Mouse (Mus musculus) heart, embryonic 14.5 days (tissue): ENCODE results near the gene Rad17. TPM values are rescaled to one million over a fixed set of nuclear protein-coding genes. Genes with fewer than 3 reads are reported as not detected.

Experiments
- ATAC-seq: fragments of 200-750 bp; cut with Nextera tagmentation; 2 replicates; pipeline ENCODE4 v1.8.0; 2017; ENCODE audit warnings: low read depth, moderate TSS enrichment; ENCODE audit not compliant: insufficient number of reproducible peaks, insufficient read depth, low FRiP score
- H3K27ac ChIP-seq, 2 experiments: fragments of 200-500 bp in 1 of 2; fragments of 300-500 bp in 1 of 2; sonication (generic) in 1 of 2; replicated peaks in 1 of 2; 2 replicates each; pipeline ENCODE4 v1.5.1; 2012 to 2014; ENCODE audit warnings: low read depth in 2 of 2, low read length in 2 of 2, control low read depth in 1 of 2, mild to moderate bottlenecking in 1 of 2, mixed read lengths in 1 of 2; ENCODE audit not compliant: control insufficient read depth in 1 of 2, insufficient read depth in 1 of 2
- H3K27me3 ChIP-seq: fragments of 300-500 bp; sonication (generic); 2 replicates; pipeline ENCODE4 v1.6.1; 2014; ENCODE audit warnings: mild to moderate bottlenecking, low read length, control low read depth; ENCODE audit not compliant: control insufficient read depth, insufficient read depth
- H3K36me3 ChIP-seq: fragments of 300-500 bp; sonication (generic); 2 replicates; pipeline ENCODE4 v1.6.1; 2014; ENCODE audit warnings: mild to moderate bottlenecking, control low read depth, low read length, mixed read lengths; ENCODE audit not compliant: control insufficient read depth, insufficient read depth
- H3K4me1 ChIP-seq, 2 experiments: fragments of 200-500 bp in 1 of 2; fragments of 300-500 bp in 1 of 2; sonication (generic) in 1 of 2; 2 replicates each; pipeline ENCODE4 v1.6.1; 2012 to 2014; ENCODE audit warnings: low read length in 2 of 2, control low read depth in 1 of 2, mixed read lengths in 1 of 2; ENCODE audit not compliant: control insufficient read depth in 2 of 2, insufficient read depth in 2 of 2
- H3K4me2 ChIP-seq: fragments of 300-500 bp; sonication (generic); 2 replicates; pipeline ENCODE4 v1.6.1; 2014; ENCODE audit warnings: mild to moderate bottlenecking, low read length
- H3K4me3 ChIP-seq, 2 experiments: fragments of 200-500 bp in 1 of 2; fragments of 300-500 bp in 1 of 2; sonication (generic) in 1 of 2; 2 replicates each; pipeline ENCODE4 v1.5.1; 2012 to 2014; ENCODE audit warnings: low read length in 2 of 2, mild to moderate bottlenecking in 2 of 2, control low read depth in 1 of 2, low read depth in 1 of 2, moderate library complexity in 1 of 2; ENCODE audit not compliant: control insufficient read depth in 1 of 2, insufficient read depth in 1 of 2
- H3K9ac ChIP-seq: fragments of 300-500 bp; sonication (generic); 2 replicates; pipeline ENCODE4 v1.6.1; 2014; ENCODE audit warnings: mild to moderate bottlenecking, low read length
- H3K9me3 ChIP-seq: fragments of 300-500 bp; sonication (generic); 2 replicates; pipeline ENCODE4 v1.6.1; 2016; ENCODE audit warnings: low read length, control low read depth; ENCODE audit not compliant: control insufficient read depth
- WGBS: fragments of 180-500 bp; shearing (Covaris S2); extraction: QIAGEN DNeasy Blood & Tissue Kit; methylation state at CpG from one replicate; pipeline ENCODE4 v1.1.7; 2014; 5-methylcytosine and 5-hydroxymethylcytosine counted together
- polyA plus RNA-seq: library from polyadenylated mRNA; unstranded; fragments of >200 nt; fragmentation: Nextera tagmentation; extraction: Ambion mirVana; gene quantifications from 2 replicates; pipeline ENCODE4 v1.2.1, GENCODE M21; 2014

The Rad17 gene
- polyA plus RNA-seq: 25.1 and 26.3 TPM in 2 replicates

- H3K9me3 ChIP-seq: no peaks in the 10 kb centered on the region
- peaks cover 35% of the 10 kb centered on the region for H3K36me3 ChIP-seq
- peak within 1 kb of the TSS; percentile 57 to 73 for H3K4me3 ChIP-seq
- ATAC-seq: peak; percentile 95
- H3K4me1 ChIP-seq: peaks cover 0 to 9% of the 10 kb centered on the region in 2 experiments
- peak within 1 kb of the TSS; percentile 85 for H3K4me2 ChIP-seq
- WGBS: under 1% methylated on average over 68 of the region's 73 CpGs
- no peaks in the 10 kb centered on the region for H3K27me3 ChIP-seq
- peak within 1 kb of the TSS; percentile 89 for H3K9ac ChIP-seq
- peak within 1 kb of the TSS; percentile 95 to 96 for H3K27ac ChIP-seq
Observed at GRCm38 (mm10) chr13:100650550-100651438, at the start of gene Rad17, which contains the start of gene Ak6. Gene Rad17, minus strand, starts transcription at chr13:100651051. Gene Ak6, plus strand, starts transcription at chr13:100650979.

- Histone ChIP-seq H3K27ac (no peak overlapping the region), H3K4me3 (no peak overlapping the region), H3K9me3 (no peaks in the 10 kb centered on the region), H3K4me1 (no peaks in the 10 kb centered on the region), H3K4me2 (no peak overlapping the region), H3K27me3 (no peaks in the 10 kb centered on the region), H3K9ac (no peak overlapping the region), H3K36me3 (peaks cover 86% of the 10 kb centered on the region)
- ATAC-seq: no peak
- WGBS: 91% methylated on average over 10 of the region's 10 CpGs
Observed at GRCm38 (mm10) chr13:100698866-100699265, 48.0 kb upstream of the Rad17 start.

- ATAC-seq: no peak
- no peaks in the 10 kb centered on the region for H3K4me1 ChIP-seq
- no peak overlapping the region for H3K27ac ChIP-seq
- no peaks in the 10 kb centered on the region for H3K9me3 ChIP-seq
- WGBS: 90% methylated on average over 3 of the region's 3 CpGs
- peaks cover 75% of the 10 kb centered on the region for H3K36me3 ChIP-seq
- H3K4me3 ChIP-seq: no peak overlapping the region
- no peaks in the 10 kb centered on the region for H3K27me3 ChIP-seq
- H3K4me2 ChIP-seq: no peak overlapping the region
- H3K9ac ChIP-seq: no peak overlapping the region
Observed at GRCm38 (mm10) chr13:100697541-100697940, 46.7 kb upstream of the Rad17 start.

- no peak overlapping the region for H3K4me2 ChIP-seq
- H3K9ac ChIP-seq: no peak overlapping the region
- no peak overlapping the region for H3K4me3 ChIP-seq
- 0 out of 2 replicates have a peak, but pooled peaks cover 10% of the 10 kb centered on the region for H3K36me3 ChIP-seq
- H3K27ac ChIP-seq: no peak overlapping the region
- ATAC-seq: no peak
- H3K4me1 ChIP-seq: no peaks in the 10 kb centered on the region
- no peaks in the 10 kb centered on the region for H3K9me3 ChIP-seq
- 54% methylated on average over 7 of the region's 7 CpGs for WGBS
- no peaks in the 10 kb centered on the region for H3K27me3 ChIP-seq
Observed at GRCm38 (mm10) chr13:100687513-100687912, 36.7 kb upstream of the Rad17 start.

- H3K4me2 ChIP-seq: no peak overlapping the region
- H3K9me3 ChIP-seq: no peaks in the 10 kb centered on the region
- H3K27me3 ChIP-seq: no peaks in the 10 kb centered on the region
- no peak overlapping the region for H3K4me3 ChIP-seq
- no peaks in the 10 kb centered on the region for H3K4me1 ChIP-seq
- peaks cover 7% of the 10 kb centered on the region; the same call in 1 of the 2 replicates for H3K36me3 ChIP-seq
- H3K27ac ChIP-seq: no peak overlapping the region
- no peak overlapping the region for H3K9ac ChIP-seq
- ATAC-seq: no peak
- 67% methylated on average over 2 of the region's 2 CpGs for WGBS
Observed at GRCm38 (mm10) chr13:100684355-100684754, 33.5 kb upstream of the Rad17 start.

- H3K4me2 ChIP-seq: no peak overlapping the region
- ATAC-seq: no peak
- no peak overlapping the region for H3K9ac ChIP-seq
Observed at GRCm38 (mm10) chr13:100682837-100683236, 32.0 kb upstream of the Rad17 start.

GRCm38 (mm10) chr13:100681615-100682014 lies 30.8 kb upstream of the Rad17 start:
- no peaks in the 10 kb centered on the region for H3K9me3 ChIP-seq
- ATAC-seq: no peak
- H3K9ac ChIP-seq: no peak overlapping the region
- no peak overlapping the region for H3K4me2 ChIP-seq
- H3K27me3 ChIP-seq: no peaks in the 10 kb centered on the region
- H3K4me1 ChIP-seq: no peaks in the 10 kb centered on the region
- H3K36me3 ChIP-seq: peaks cover 10% of the 10 kb centered on the region; the same call in 1 of the 2 replicates
- WGBS: 78% methylated on average over 8 of the region's 8 CpGs
- no peak overlapping the region for H3K4me3 ChIP-seq
- H3K27ac ChIP-seq: no peak overlapping the region

More at GRCm38 (mm10) chr13:100682837-100683236, 32.0 kb upstream of the Rad17 start:
- 76% methylated on average over 2 of the region's 2 CpGs for WGBS
- Histone ChIP-seq H3K36me3 (peaks cover 10% of the 10 kb centered on the region; the same call in 1 of the 2 replicates), H3K9me3 (no peaks in the 10 kb centered on the region), H3K4me1 (no peaks in the 10 kb centered on the region), H3K4me3 (no peak overlapping the region), H3K27me3 (no peaks in the 10 kb centered on the region), H3K27ac (no peak overlapping the region)
